Mouse (Mus musculus): ENCODE data around the gene Ctnnb1.

GRCm38 (mm10) chr9:120893971-120894370 is 35.0 kb upstream of the Ctnnb1 start:
- no peak for TF ChIP-seq CTCF (IDR thresholded peaks at IDR 0.05; ENCODE audit: borderline replicate concordance, extremely low read depth, insufficient read depth, insufficient read length)
- TF ChIP-seq POLR2A (IDR thresholded peaks at IDR 0.05; ENCODE audit: borderline replicate concordance, extremely low read depth, insufficient read depth, insufficient read length, poor library complexity, severe bottlenecking) = no peak
